ENCODE assay signal across 8 mouse cellular contexts in genomic region chr2:174110783-174111549, GRCm38 (mm10). TPM values are rescaled to one million over a fixed set of nuclear protein-coding genes. Genes with fewer than 3 reads are reported as not detected.
A peak's percentile ranks its signal among the peaks of the same experiment; 100 is the strongest.
DNase-seq lines count a peak whose midpoint lies in the region; ATAC-seq and TF ChIP-seq lines count a peak whose summit lies in the region.

No protein-coding gene starts in this region.

- peak overlapping the region; percentile 85 for H3K9ac ChIP-seq in MEL (ENCODE audit: control insufficient read depth, low read depth, low read length, poor library complexity, severe bottlenecking)
- peak overlapping the region; percentile 92 for H3K9ac ChIP-seq in forebrain, embryonic 11.5 days (ENCODE audit: low read length)
- H3K9ac ChIP-seq in hindbrain, embryonic 15.5 days: peak overlapping the region; percentile 40
- H3K9ac ChIP-seq in neural tube, embryonic 14.5 days (replicated peaks; ENCODE audit: low read depth, low read length): peak overlapping the region; percentile 71

- H3K27me3 ChIP-seq in MEL (ENCODE audit: control insufficient read depth in 1 of 2, insufficient read depth in 2 of 2, low read length in 2 of 2): no peaks in the 10 kb centered on the region
- H3K27me3 ChIP-seq in forebrain, embryonic 11.5 days (ENCODE audit: control insufficient read depth, insufficient read depth, low read length): no peaks in the 10 kb centered on the region
- no peaks in the 10 kb centered on the region; the same call in 1 of the 2 replicates for H3K27me3 ChIP-seq in hindbrain, embryonic 15.5 days
- no peaks in the 10 kb centered on the region for H3K27me3 ChIP-seq in neural tube, embryonic 14.5 days (ENCODE audit: control insufficient read depth, insufficient read depth, low read length)

- DNase-seq in adrenal gland, postnatal 14 days: peak; percentile 65
- DNase-seq in adrenal gland, adult 2 months: no peak
- DNase-seq in MEL (ENCODE audit: low read depth, low spot score): peak; percentile 58
- no peak for DNase-seq in forebrain, embryonic 11.5 days (ENCODE audit: low spot score)
- DNase-seq in lung, adult 18-20 months: peak; percentile 15 to 34
- DNase-seq in MN1 (ENCODE audit: low spot score): no peak

- ATAC-seq in forebrain, embryonic 11.5 days (replicated peaks; ENCODE audit: low FRiP score): peak; percentile 60; the same call in 1 of the 2 replicates
- ATAC-seq in hindbrain, embryonic 15.5 days (ENCODE audit: low FRiP score, low read depth): peak; percentile 32
- peak; percentile 68 for ATAC-seq in neural tube, embryonic 14.5 days (ENCODE audit: low read depth)

- no peaks in the 10 kb centered on the region for H3K9me3 ChIP-seq in MEL (replicated peaks; ENCODE audit: insufficient read depth, low read length)
- H3K9me3 ChIP-seq in forebrain, embryonic 11.5 days (ENCODE audit: control insufficient read depth, low read length): no peaks in the 10 kb centered on the region
- no peaks in the 10 kb centered on the region for H3K9me3 ChIP-seq in hindbrain, embryonic 15.5 days
- H3K9me3 ChIP-seq in neural tube, embryonic 14.5 days (ENCODE audit: control insufficient read depth, low read length): no peaks in the 10 kb centered on the region

- 61% methylated on average over 33 of the region's 33 CpGs for WGBS in forebrain, embryonic 11.5 days
- 49% methylated on average over 33 of the region's 33 CpGs for WGBS in hindbrain, embryonic 15.5 days
- 28% methylated on average over 33 of the region's 33 CpGs for WGBS in neural tube, embryonic 14.5 days

- peak overlapping the region; percentile 37 for H3K27ac ChIP-seq in MEL (ENCODE audit: control insufficient read depth, low read depth, low read length)
- H3K27ac ChIP-seq in forebrain, embryonic 11.5 days (ENCODE audit: low read depth, low read length): no peak overlapping the region
- 0 out of 2 replicates have a peak overlapping the region, but pooled peaks have one; percentile 50 for H3K27ac ChIP-seq in hindbrain, embryonic 15.5 days (replicated peaks)
- peak overlapping the region; percentile 35; the same call in 1 of the 2 replicates for H3K27ac ChIP-seq in neural tube, embryonic 14.5 days (ENCODE audit: low read depth, low read length)

- peaks cover 0 to 5% of the 10 kb centered on the region in 2 experiments; a peak in 1 of 4 replicates for H3K4me1 ChIP-seq in MEL (ENCODE audit: control insufficient read depth in 1 of 2, insufficient read depth in 2 of 2, low read length in 2 of 2)
- H3K4me1 ChIP-seq in forebrain, embryonic 11.5 days (replicated peaks; ENCODE audit: control insufficient read depth, insufficient read depth, low read length): peaks cover 8% of the 10 kb centered on the region; the same call in 1 of the 2 replicates
- H3K4me1 ChIP-seq in hindbrain, embryonic 15.5 days (replicated peaks): peaks cover 13% of the 10 kb centered on the region
- H3K4me1 ChIP-seq in neural tube, embryonic 14.5 days (ENCODE audit: control insufficient read depth, insufficient read depth, low read length): 0 out of 2 replicates have a peak, but pooled peaks cover 2% of the 10 kb centered on the region

- H3K4me3 ChIP-seq in MEL (ENCODE audit: control insufficient read depth in 1 of 2, insufficient read depth in 1 of 2, low read depth in 2 of 2, low read length in 2 of 2): peak overlapping the region; percentile 55 to 81
- peak overlapping the region; percentile 49 for H3K4me3 ChIP-seq in forebrain, embryonic 11.5 days (ENCODE audit: low read depth, low read length)
- H3K4me3 ChIP-seq in hindbrain, embryonic 15.5 days: peak overlapping the region; percentile 41
- peak overlapping the region; percentile 36 for H3K4me3 ChIP-seq in neural tube, embryonic 14.5 days (ENCODE audit: low read depth, low read length)

- TF ChIP-seq RAD21 in MEL (IDR thresholded peaks at IDR 0.05; ENCODE audit: low read depth, low read length): no peak

- peak overlapping the region; percentile 88 for H3K4me2 ChIP-seq in forebrain, embryonic 11.5 days (ENCODE audit: low read depth, low read length, severe bottlenecking)
- H3K4me2 ChIP-seq in hindbrain, embryonic 15.5 days: peak overlapping the region; percentile 64
- peak overlapping the region; percentile 59 for H3K4me2 ChIP-seq in neural tube, embryonic 14.5 days (ENCODE audit: low read depth, low read length)

- TF ChIP-seq CTCF in MEL (IDR thresholded peaks at IDR 0.05 in 2 of 3, conservative IDR thresholded peaks at IDR 0.05 in 1 of 3; ENCODE audit: control insufficient read depth in 1 of 3, insufficient read depth in 1 of 3, low read depth in 2 of 3, low read length in 3 of 3, poor library complexity in 1 of 3, severe bottlenecking in 1 of 3): no peak

- no peak for TF ChIP-seq EP300 in MEL (IDR thresholded peaks at IDR 0.05; ENCODE audit: low read depth in 1 of 2, low read length in 2 of 2)

- H3K79me2 ChIP-seq in MEL (ENCODE audit: control insufficient read depth, insufficient read depth, low read length, poor library complexity): peaks cover 9% of the 10 kb centered on the region; the same call in 1 of the 2 replicates

- H3K36me3 ChIP-seq in MEL (ENCODE audit: control insufficient read depth in 1 of 2, insufficient read depth in 2 of 2, low read length in 2 of 2): no peaks in the 10 kb centered on the region
- no peaks in the 10 kb centered on the region for H3K36me3 ChIP-seq in forebrain, embryonic 11.5 days (ENCODE audit: control insufficient read depth, insufficient read depth, low read length)
- H3K36me3 ChIP-seq in hindbrain, embryonic 15.5 days: no peaks in the 10 kb centered on the region
- H3K36me3 ChIP-seq in neural tube, embryonic 14.5 days (ENCODE audit: control insufficient read depth, insufficient read depth, low read length): no peaks in the 10 kb centered on the region

- TF ChIP-seq POLR2A in MEL (IDR thresholded peaks at IDR 0.05; ENCODE audit: control insufficient read depth in 1 of 2, insufficient read depth in 1 of 2, low read depth in 1 of 2, low read length in 2 of 2, poor library complexity in 1 of 2): peak in 1 of 2 experiments; percentile 57; a peak in 1 of 4 replicates

TF ChIP-seq in MEL, 35 proteins besides CTCF, POLR2A, EP300 and RAD21 (continues in another document):
- TF ChIP-seq USF1 (IDR thresholded peaks at IDR 0.05; ENCODE audit: low read depth, low read length) (no peak), POLR2AphosphoS2 (IDR thresholded peaks at IDR 0.05; ENCODE audit: low read length) (no peak), SMC3 (IDR thresholded peaks at IDR 0.05; ENCODE audit: low read depth, low read length) (no peak), NELFE (IDR thresholded peaks at IDR 0.05; ENCODE audit: low read depth, low read length) (peak; percentile 29; the same call in 1 of the 2 replicates), BHLHE40 (IDR thresholded peaks at IDR 0.05; ENCODE audit: borderline replicate concordance, low read depth, low read length) (no peak), JUND (IDR thresholded peaks at IDR 0.05; ENCODE audit: low read depth, low read length) (no peak), ZKSCAN1 (IDR thresholded peaks at IDR 0.05; ENCODE audit: low read depth, low read length) (no peak), ZMIZ1 (IDR thresholded peaks at IDR 0.05; ENCODE audit: low read depth, low read length) (no peak), TAL1 (IDR thresholded peaks at IDR 0.05; ENCODE audit: low read length) (no peak), UBTF (IDR thresholded peaks at IDR 0.05; ENCODE audit: borderline replicate concordance, insufficient read depth, low read depth, low read length) (no peak), POLR2AphosphoS5 (IDR thresholded peaks at IDR 0.05; ENCODE audit: borderline replicate concordance, low read depth, low read length) (no peak), MAFK (IDR thresholded peaks at IDR 0.05; ENCODE audit: borderline replicate concordance, low read depth, low read length) (no peak), NRF1 (IDR thresholded peaks at IDR 0.05; ENCODE audit: insufficient read depth, low read depth, low read length, poor library complexity, severe bottlenecking) (no peak), USF2 (IDR thresholded peaks at IDR 0.05; ENCODE audit: borderline replicate concordance in 1 of 2, insufficient read depth in 1 of 2, low read depth in 1 of 2, low read length in 2 of 2) (no peak), MYC (IDR thresholded peaks at IDR 0.05; ENCODE audit: low read depth, low read length) (peak; percentile 66; the same call in 1 of the 2 replicates), ZNF384 (IDR thresholded peaks at IDR 0.05; ENCODE audit: low read depth, low read length) (no peak), MXI1 (IDR thresholded peaks at IDR 0.05; ENCODE audit: low read depth, low read length) (peak; percentile 87), MAX (IDR thresholded peaks at IDR 0.05; ENCODE audit: low read length) (peak; percentile 83), CHD2 (IDR thresholded peaks at IDR 0.05; ENCODE audit: low read length) (no peak), GABPA (IDR thresholded peaks at IDR 0.05; ENCODE audit: low read depth, low read length) (no peak), SIN3A (IDR thresholded peaks at IDR 0.05; ENCODE audit: low read length) (peak; percentile 37; the same call in 1 of the 2 replicates), MYB (IDR thresholded peaks at IDR 0.05; ENCODE audit: low read depth, low read length) (no peak)

RNA-seq across cellular contexts. Expression of gene Npepl1, which starts 0.8 kb away (rescaled TPM):
- 65.4 and 71.0 TPM in 2 replicates for total RNA-seq in adrenal gland, postnatal 14 days (2021)
- 10 to 100 TPM; 53.8 to 66.7 TPM for total RNA-seq in adrenal gland, adult 2 months (2021)
- polyA plus RNA-seq in adrenal gland, adult 2 months (2012; rRNA removed): 156 and 183 TPM in 2 replicates
- total RNA-seq in MEL (2012; rRNA removed): 13.3 and 17.3 TPM in 2 replicates
- 10 to 100 TPM in 1 of 2 experiments, not detected in 1; 46.9 TPM for polyA plus RNA-seq in MEL (2012; ENCODE audit: insufficient read depth in 1 of 2, insufficient read length in 2 of 2, low read depth in 1 of 2, low replicate concordance in 2 of 2, missing spikeins in 1 of 2)
- 31.2 and 31.5 TPM in 2 replicates for polyA plus RNA-seq in forebrain, embryonic 11.5 days (2014; fragmentation: Nextera tagmentation; extraction: Ambion mirVana)
- 17.2 and 18.6 TPM in 2 replicates for polyA plus RNA-seq in hindbrain, embryonic 15.5 days (2015; fragmentation: Nextera tagmentation; extraction: Ambion mirVana)
- 7.7 and 13.2 TPM in 2 replicates for polyA plus RNA-seq in neural tube, embryonic 14.5 days (2014; fragmentation: Nextera tagmentation; extraction: Ambion mirVana)

RNA-seq across cellular contexts. Expression of gene Stx16, which starts 34.9 kb away (rescaled TPM):
- 33.8 and 37.5 TPM in 2 replicates for total RNA-seq in adrenal gland, postnatal 14 days (2021)
- total RNA-seq in adrenal gland, adult 2 months (2021): 10 to 100 TPM; 45.2 to 51.0 TPM
- 30.7 and 31.3 TPM in 2 replicates for polyA plus RNA-seq in adrenal gland, adult 2 months (2012; rRNA removed)
- total RNA-seq in MEL (2012; rRNA removed): 13.5 and 14.8 TPM in 2 replicates
- polyA plus RNA-seq in MEL (2012; ENCODE audit: insufficient read depth in 1 of 2, insufficient read length in 2 of 2, low read depth in 1 of 2, low replicate concordance in 2 of 2, missing spikeins in 1 of 2): 10 to 100 TPM in 1 of 2 experiments, not detected in 1; 22.3 TPM
- 9.4 and 10.7 TPM in 2 replicates for polyA plus RNA-seq in forebrain, embryonic 11.5 days (2014; fragmentation: Nextera tagmentation; extraction: Ambion mirVana)
- 10.7 and 12.2 TPM in 2 replicates for polyA plus RNA-seq in hindbrain, embryonic 15.5 days (2015; fragmentation: Nextera tagmentation; extraction: Ambion mirVana)
- polyA plus RNA-seq in neural tube, embryonic 14.5 days (2014; fragmentation: Nextera tagmentation; extraction: Ambion mirVana): 8.4 and 9.0 TPM in 2 replicates

Comparison
In these comparisons a context has a peak if more than half of its experiments do, and no peak if none do; other contexts are left out.
1. DNase-seq: peak in adrenal gland, postnatal 14 days (single experiment), MEL (single experiment) and lung, adult 18-20 months (2 of 2); none in adrenal gland, adult 2 months (single experiment), forebrain, embryonic 11.5 days (single experiment) and MN1 (single experiment).
2. H3K9ac ChIP-seq: peak in every context shown above with its lines; median percentile 92 in forebrain, embryonic 11.5 days; 85 in MEL; 71 in neural tube, embryonic 14.5 days; 40 in hindbrain, embryonic 15.5 days.
3. Peak in every context shown above with its lines, with median percentiles within 50 percentile points of each other: H3K4me3 ChIP-seq, ATAC-seq and H3K4me2 ChIP-seq.